Mouse (Mus musculus) CH12.LX (cell line): Measurements from ENCODE around the gene Syce3.

Source experiments
- BHLHE40 ChIP-seq: IDR thresholded peaks from 2 replicates; pipeline ENCODE4 v1.6.1; 2011; ENCODE audit warnings: mild to moderate bottlenecking, low read depth, low read length, improper control_type of control experiment
- CTCF ChIP-seq, 2 experiments: IDR thresholded peaks in 1 of 2; conservative IDR thresholded peaks in 1 of 2; 2 replicates each; pipeline ENCODE4 v1.5.1; 2011 to 2012; ENCODE audit warnings: low read depth in 2 of 2, low read length in 2 of 2, improper control_type of control experiment in 1 of 2, inconsistent platforms in 1 of 2, mild to moderate bottlenecking in 1 of 2, moderate library complexity in 1 of 2
- HCFC1 ChIP-seq: IDR thresholded peaks from 2 replicates; pipeline ENCODE4 v1.6.1; 2012; ENCODE audit warnings: low read depth, mild to moderate bottlenecking, inconsistent platforms, low read length, improper control_type of control experiment
- KAT2A ChIP-seq: IDR thresholded peaks from 2 replicates; pipeline ENCODE4 v1.6.1; 2012; ENCODE audit warnings: low read length, improper control_type of control experiment, inconsistent platforms; ENCODE audit not compliant: insufficient replicate concordance
- MAFK ChIP-seq: IDR thresholded peaks from 2 replicates; pipeline ENCODE4 v1.6.1; 2011; ENCODE audit warnings: low read length, improper control_type of control experiment; ENCODE audit not compliant: insufficient replicate concordance
- PAX5 ChIP-seq: IDR thresholded peaks from 2 replicates; pipeline ENCODE4 v1.6.1; 2012; ENCODE audit warnings: low read length, inconsistent platforms, mixed read lengths
- POLR2A ChIP-seq: IDR thresholded peaks from 2 replicates; pipeline ENCODE4 v1.6.1; 2011; ENCODE audit warnings: low read depth, mild to moderate bottlenecking, improper control_type of control experiment, low read length
- TCF12 ChIP-seq: IDR thresholded peaks from 2 replicates; pipeline ENCODE4 v1.6.1; 2014; ENCODE audit warnings: low read depth, mild to moderate bottlenecking, inconsistent platforms, low read length, improper control_type of control experiment
- UBTF ChIP-seq: IDR thresholded peaks from 2 replicates; pipeline ENCODE4 v1.6.1; 2012; ENCODE audit warnings: low read depth, mild to moderate bottlenecking, inconsistent platforms, low read length, improper control_type of control experiment, moderate library complexity

DNA sequence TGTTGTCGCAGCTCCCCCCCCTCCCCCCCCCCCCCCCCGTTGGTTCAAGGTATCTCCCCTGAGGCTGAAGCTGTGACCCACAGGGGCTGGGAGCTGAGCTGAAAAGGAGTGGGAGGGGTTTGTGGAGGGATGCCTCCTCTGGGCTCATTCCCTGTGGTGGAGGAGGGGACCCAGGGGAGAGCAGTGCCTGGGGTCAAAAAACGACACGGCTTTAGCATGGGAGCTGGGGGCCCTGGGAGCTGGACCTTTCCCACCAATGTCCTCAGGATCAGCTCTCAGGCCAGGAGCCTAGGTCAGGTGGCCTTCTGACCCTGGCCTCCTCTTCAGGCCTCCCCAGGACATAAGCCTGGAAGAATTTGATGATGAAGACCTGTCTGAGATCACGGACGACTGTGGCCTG is 44.6 kb upstream of the Syce3 start:
- no peak for TF ChIP-seq POLR2A
- TF ChIP-seq CTCF (conservative IDR thresholded peaks at IDR 0.05 in 1 of 2, IDR thresholded peaks at IDR 0.05 in 1 of 2; ENCODE audit: low read depth in 2 of 2, low read length in 2 of 2) = no peak
- no peak for TF ChIP-seq HCFC1
- no peak for TF ChIP-seq KAT2A
- no peak for TF ChIP-seq PAX5
- TF ChIP-seq UBTF = no peak
- TF ChIP-seq BHLHE40 = no peak
- no peak for TF ChIP-seq MAFK
- no peak for TF ChIP-seq TCF12
